ENCODE assay signal across 16 mouse cellular contexts in genomic region chr13:35381641-35382040, GRCm38 (mm10).
"Had no signal": no experiment of that assay in that cellular context is flagged by ENCODE, and none has a peak within 500 bp of the region (broad histone marks: within the 10 kb centered on the region; RNA-seq: fewer than 3 reads in every experiment).

No protein-coding gene starts in this region.

- H3K36me3 ChIP-seq: kidney, embryonic 15.5 days; liver, embryonic 12.5 days; liver, embryonic 15.5 days; lung, embryonic 15.5 days had no signal

- ATAC-seq: liver, embryonic 12.5 days had no signal

- H3K27me3 ChIP-seq: kidney, embryonic 15.5 days; liver, embryonic 12.5 days; liver, embryonic 15.5 days; lung, embryonic 15.5 days had no signal

- H3K27ac ChIP-seq: kidney, embryonic 15.5 days; left cerebral cortex, adult 2 months; liver, embryonic 12.5 days; liver, embryonic 15.5 days; lung, embryonic 15.5 days had no signal

- H3K9me3 ChIP-seq: kidney, embryonic 15.5 days; liver, embryonic 12.5 days; liver, embryonic 15.5 days; lung, embryonic 15.5 days had no signal

- H3K4me2 ChIP-seq: kidney, embryonic 15.5 days; liver, embryonic 12.5 days; liver, embryonic 15.5 days; lung, embryonic 15.5 days; midbrain, embryonic 11.5 days had no signal

- H3K4me1 ChIP-seq: liver, embryonic 15.5 days had no signal

- H3K9ac ChIP-seq: kidney, embryonic 15.5 days; liver, embryonic 12.5 days; liver, embryonic 15.5 days; lung, embryonic 15.5 days had no signal

- DNase-seq: kidney, postnatal 10 days; kidney, postnatal 36 days; layer of hippocampus, postnatal 36 days; lung, adult 18-20 months; lung, postnatal 10 days; lung, postnatal 36 days; midbrain, embryonic 14.5 days; thymus, adult 18-20 months; thymus, postnatal 14 days; thymus, postnatal 4 days had no signal

- H3K4me3 ChIP-seq: kidney, embryonic 15.5 days; left cerebral cortex, adult 2 months; liver, embryonic 12.5 days; liver, embryonic 15.5 days; lung, embryonic 15.5 days had no signal
